Mouse (Mus musculus): ENCODE data around the gene Cidec. TPM values are rescaled to one million over a fixed set of nuclear protein-coding genes. Genes with fewer than 3 reads are reported as not detected.

The Cidec gene
- polyA plus RNA-seq, 1 experiment from 2014 or later, result 11.8 TPM

GRCm38 (mm10) chr6:113396270-113397030 is 39.1 kb downstream of the Cidec start:
- no peaks in the 10 kb centered on the region for H3K9me3 ChIP-seq
- no peak overlapping the region for H3K27ac ChIP-seq
- 78% methylated on average over 10 of the region's 10 CpGs for WGBS
- no peak overlapping the region for H3K9ac ChIP-seq
- H3K36me3 ChIP-seq, result 0 out of 2 replicates have a peak, but pooled peaks cover 2% of the 10 kb centered on the region
- H3K4me1 ChIP-seq (replicated peaks), result peaks cover 11% of the 10 kb centered on the region
- H3K4me2 ChIP-seq (replicated peaks), result no peak overlapping the region
- no peak for ATAC-seq
- no peak overlapping the region for H3K4me3 ChIP-seq (replicated peaks)
- H3K27me3 ChIP-seq (replicated peaks), result no peaks in the 10 kb centered on the region

- Histone ChIP-seq H3K27me3 (replicated peaks) (no peaks in the 10 kb centered on the region), H3K9ac (no peak overlapping the region), H3K4me3 (replicated peaks) (no peak overlapping the region), H3K4me2 (replicated peaks) (no peak overlapping the region), H3K36me3 (0 out of 2 replicates have a peak, but pooled peaks cover 2% of the 10 kb centered on the region), H3K4me1 (replicated peaks) (peaks cover 11% of the 10 kb centered on the region), H3K27ac (no peak overlapping the region), H3K9me3 (no peaks in the 10 kb centered on the region)
- 92% methylated on average over 6 of the region's 6 CpGs for WGBS
- ATAC-seq, result no peak
Observed at GRCm38 (mm10) chr6:113395501-113395900, 40.1 kb downstream of the Cidec start.

- no peak overlapping the region for H3K27ac ChIP-seq
- no peaks in the 10 kb centered on the region for H3K27me3 ChIP-seq (replicated peaks)
- H3K9me3 ChIP-seq, result no peaks in the 10 kb centered on the region
- ATAC-seq, result no peak
- 91% methylated on average over 11 of the region's 11 CpGs for WGBS
- H3K9ac ChIP-seq, result no peak overlapping the region
- no peak overlapping the region for H3K4me3 ChIP-seq (replicated peaks)
- H3K36me3 ChIP-seq, result peaks cover 6% of the 10 kb centered on the region
- H3K4me2 ChIP-seq (replicated peaks), result no peak overlapping the region
- H3K4me1 ChIP-seq (replicated peaks), result peaks cover 11% of the 10 kb centered on the region
Observed at GRCm38 (mm10) chr6:113394811-113395210, 40.7 kb downstream of the Cidec start.

DNA sequence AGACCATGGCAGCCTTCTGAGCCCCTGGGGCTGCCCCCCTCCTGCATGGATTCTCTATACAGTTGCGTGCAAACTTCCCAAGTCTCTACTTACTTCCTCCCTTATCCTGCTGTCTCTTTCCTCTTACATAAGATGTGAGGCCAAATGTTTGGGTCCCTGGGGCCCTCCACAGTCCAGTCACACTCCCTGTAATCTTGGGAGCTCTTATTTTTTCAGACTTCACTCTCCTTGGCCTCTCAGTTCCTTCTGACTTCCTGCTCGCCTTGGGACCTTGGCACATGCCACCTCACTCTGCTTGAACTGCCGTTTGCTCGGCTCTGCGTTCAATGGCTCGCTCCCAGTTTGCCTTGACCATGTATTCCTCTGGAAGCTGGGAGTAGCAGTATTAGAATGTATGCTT is 41.6 kb downstream of the Cidec start:
- Histone ChIP-seq H3K27me3 (replicated peaks) (no peaks in the 10 kb centered on the region), H3K4me2 (replicated peaks) (no peak overlapping the region), H3K4me1 (replicated peaks) (peaks cover 11% of the 10 kb centered on the region), H3K27ac (no peak overlapping the region), H3K36me3 (peaks cover 15% of the 10 kb centered on the region), H3K9me3 (no peaks in the 10 kb centered on the region), H3K9ac (no peak overlapping the region), H3K4me3 (replicated peaks) (no peak overlapping the region)
- ATAC-seq, result no peak
- 85% methylated on average over 6 of the region's 6 CpGs for WGBS

DNA sequence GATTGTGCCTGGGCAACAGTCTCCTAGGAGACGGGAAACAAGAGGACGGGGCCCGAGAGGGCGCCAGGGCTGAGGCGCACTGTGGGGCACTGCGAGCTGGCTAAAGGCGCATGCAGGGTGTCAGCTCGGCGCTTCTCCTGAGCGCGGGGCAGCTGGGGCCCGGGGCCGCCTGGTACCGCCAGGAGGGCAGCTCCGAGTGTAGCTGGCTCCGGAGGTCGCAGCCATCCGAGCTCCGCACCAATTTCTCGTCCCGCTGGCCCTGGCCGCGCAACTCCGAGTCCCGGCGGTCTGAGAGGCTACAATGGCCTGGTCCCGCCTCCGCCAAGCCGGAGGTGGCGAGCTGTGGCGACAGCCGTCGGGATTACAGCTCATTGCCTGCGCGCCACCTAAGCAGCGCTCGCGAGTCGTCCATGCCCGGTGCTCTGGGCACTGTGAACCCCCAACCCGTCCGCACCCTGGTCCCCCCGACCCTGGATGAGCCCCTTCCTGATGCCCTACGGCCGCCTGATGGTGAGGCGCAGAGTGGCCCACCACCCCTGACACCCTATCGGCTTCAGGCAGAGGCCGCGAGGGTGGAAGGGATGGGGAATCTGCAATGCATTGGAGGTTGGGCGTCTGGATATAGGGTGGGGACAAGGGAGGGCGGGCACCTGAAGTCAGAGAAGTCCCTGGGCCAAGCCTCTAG is 43.0 kb downstream of the Cidec start:
- WGBS, result 2% methylated on average over 51 of the region's 51 CpGs
- peak overlapping the region; percentile 96 for H3K4me2 ChIP-seq (replicated peaks)
- H3K9ac ChIP-seq, result peak overlapping the region; percentile 57
- no peaks in the 10 kb centered on the region for H3K9me3 ChIP-seq
- 0 out of 2 replicates have a peak overlapping the region, but pooled peaks have one; percentile 22 for H3K27ac ChIP-seq
- ATAC-seq, result peak; percentile 84
- peaks cover 11% of the 10 kb centered on the region for H3K4me1 ChIP-seq (replicated peaks)
- H3K4me3 ChIP-seq (replicated peaks), result peak overlapping the region; percentile 45
- H3K36me3 ChIP-seq, result peaks cover 25% of the 10 kb centered on the region
- no peaks in the 10 kb centered on the region for H3K27me3 ChIP-seq (replicated peaks)

GRCm38 (mm10) chr6:113392015-113392386 is 43.6 kb downstream of the Cidec start:
- peak overlapping the region; percentile 57; the same call in 1 of the 2 replicates for H3K9ac ChIP-seq
- no peaks in the 10 kb centered on the region for H3K27me3 ChIP-seq (replicated peaks)
- H3K9me3 ChIP-seq, result no peaks in the 10 kb centered on the region
- 31% methylated on average over 10 of the region's 10 CpGs for WGBS
- peaks cover 27% of the 10 kb centered on the region for H3K36me3 ChIP-seq
- peaks cover 11% of the 10 kb centered on the region for H3K4me1 ChIP-seq (replicated peaks)
- H3K4me2 ChIP-seq (replicated peaks), result peak overlapping the region; percentile 96
- ATAC-seq, result peak; percentile 13; the same call in 1 of the 2 replicates
- H3K27ac ChIP-seq, result no peak overlapping the region
- H3K4me3 ChIP-seq (replicated peaks), result peak overlapping the region; percentile 45

DNA sequence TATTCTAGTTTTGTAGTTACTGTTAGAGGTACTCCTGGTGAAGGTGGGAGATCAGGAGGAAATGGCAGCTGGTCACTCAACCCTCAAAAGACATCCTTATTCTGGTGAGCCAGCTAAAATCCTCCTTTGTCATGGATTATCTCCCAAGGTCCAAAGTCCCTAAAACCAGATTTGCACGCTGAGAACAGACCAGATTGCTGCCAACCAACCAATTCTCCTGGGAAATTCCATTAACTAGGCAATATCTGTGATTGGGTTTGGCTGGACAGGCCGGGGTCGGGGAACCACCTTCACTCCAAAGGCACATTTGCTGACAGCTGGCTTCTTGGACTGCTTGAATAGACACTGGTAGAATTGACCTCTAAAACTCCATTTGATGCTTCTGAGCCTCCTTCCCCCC is 44.8 kb downstream of the Cidec start:
- Histone ChIP-seq H3K4me1 (replicated peaks) (peaks cover 11% of the 10 kb centered on the region), H3K4me2 (replicated peaks) (no peak overlapping the region), H3K9ac (no peak overlapping the region), H3K4me3 (replicated peaks) (no peak overlapping the region), H3K9me3 (no peaks in the 10 kb centered on the region), H3K27ac (no peak overlapping the region), H3K27me3 (replicated peaks) (no peaks in the 10 kb centered on the region), H3K36me3 (peaks cover 33% of the 10 kb centered on the region)
- ATAC-seq, result no peak
- 84% methylated on average over 3 of the region's 3 CpGs for WGBS

DNA sequence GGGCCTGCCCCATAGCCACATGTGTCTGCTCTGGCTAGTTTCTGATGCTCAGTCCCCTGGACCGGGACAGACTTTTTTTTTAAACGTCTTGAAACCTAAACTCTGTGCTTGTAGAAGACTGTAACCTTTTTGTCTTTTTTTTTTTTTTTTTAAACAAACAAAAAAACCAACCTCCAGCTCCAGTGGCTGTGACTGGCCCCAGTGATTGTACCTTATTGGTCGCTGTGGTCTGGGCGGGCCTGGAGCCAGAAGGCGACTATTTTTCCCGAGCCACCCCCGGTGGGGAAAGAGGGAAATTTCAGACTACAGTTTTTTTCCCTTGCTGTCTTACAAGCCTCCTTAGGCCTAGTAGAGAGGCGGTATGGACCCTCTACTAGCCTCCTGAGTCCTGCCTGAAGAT is 46.6 kb downstream of the Cidec start, which contains the start of gene Ttll3:
TSS of gene Ttll3 (plus strand) at position 301 of the 400 bp plus-strand sequence.
- Histone ChIP-seq H3K27ac (no peak within 1 kb of the TSS), H3K36me3 (peaks cover 47% of the 10 kb centered on the region), H3K27me3 (replicated peaks) (no peaks in the 10 kb centered on the region), H3K9me3 (no peaks in the 10 kb centered on the region), H3K4me2 (replicated peaks) (no peak within 1 kb of the TSS), H3K9ac (no peak within 1 kb of the TSS), H3K4me3 (replicated peaks) (no peak within 1 kb of the TSS), H3K4me1 (replicated peaks) (peaks cover 15% of the 10 kb centered on the region)
- no peak for ATAC-seq
- WGBS, result 57% methylated on average over 8 of the region's 8 CpGs

GRCm38 (mm10) chr6:113386025-113386424 is 49.5 kb downstream of the Cidec start:
- Histone ChIP-seq H3K27me3 (replicated peaks) (no peaks in the 10 kb centered on the region), H3K27ac (no peak overlapping the region), H3K36me3 (peaks cover 63% of the 10 kb centered on the region), H3K9ac (no peak overlapping the region), H3K9me3 (no peaks in the 10 kb centered on the region), H3K4me2 (replicated peaks) (no peak overlapping the region), H3K4me1 (replicated peaks) (0 out of 2 replicates have a peak, but pooled peaks cover 4% of the 10 kb centered on the region), H3K4me3 (replicated peaks) (no peak overlapping the region)
- 40% methylated on average over 3 of the region's 3 CpGs for WGBS
- ATAC-seq, result 0 out of 2 replicates have a peak, but pooled peaks have one; percentile 34

- Histone ChIP-seq H3K4me2 (replicated peaks) (no peak overlapping the region), H3K9ac (no peak overlapping the region), H3K27me3 (replicated peaks) (no peaks in the 10 kb centered on the region), H3K36me3 (peaks cover 69% of the 10 kb centered on the region), H3K4me3 (replicated peaks) (no peak overlapping the region), H3K4me1 (replicated peaks) (0 out of 2 replicates have a peak, but pooled peaks cover 4% of the 10 kb centered on the region), H3K27ac (0 out of 2 replicates have a peak overlapping the region, but pooled peaks have one; percentile 7), H3K9me3 (no peaks in the 10 kb centered on the region)
- no peak for ATAC-seq
- WGBS, result 60% methylated on average over 11 of the region's 11 CpGs
Observed at GRCm38 (mm10) chr6:113385160-113385714, 50.3 kb downstream of the Cidec start.

DNA sequence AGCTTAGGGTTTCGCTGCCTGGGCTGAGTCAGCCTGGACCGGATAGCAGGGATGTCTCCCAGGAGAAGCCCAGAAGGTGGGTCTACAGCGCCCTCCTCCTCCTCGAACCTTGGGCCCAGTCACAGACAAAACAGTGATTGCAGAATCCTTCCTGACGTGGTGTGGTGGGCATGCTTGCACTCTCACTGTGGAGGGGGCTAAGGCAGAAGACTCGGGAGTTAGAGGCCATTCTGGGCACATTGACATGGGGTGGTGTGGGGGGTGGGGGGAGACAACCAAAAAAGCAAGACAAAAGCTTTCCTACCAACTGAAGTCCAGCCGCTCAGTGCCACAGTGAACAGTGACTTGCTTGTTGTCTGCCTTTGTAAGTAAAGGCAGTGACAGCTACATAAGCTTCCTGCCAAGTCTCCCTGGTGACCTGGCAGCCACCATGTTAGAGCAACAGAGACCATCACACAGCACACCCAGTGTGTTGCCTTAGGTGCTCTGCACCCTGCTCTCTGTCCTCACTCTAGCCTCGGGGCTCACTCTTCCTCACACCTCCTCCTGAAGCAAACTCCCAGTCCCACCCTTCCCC is 51.1 kb downstream of the Cidec start:
- Histone ChIP-seq H3K4me3 (replicated peaks) (no peak overlapping the region), H3K27ac (no peak overlapping the region), H3K4me2 (replicated peaks) (no peak overlapping the region), H3K36me3 (peaks cover 61% of the 10 kb centered on the region), H3K27me3 (replicated peaks) (no peaks in the 10 kb centered on the region), H3K9me3 (no peaks in the 10 kb centered on the region), H3K9ac (no peak overlapping the region), H3K4me1 (replicated peaks) (peaks cover 9% of the 10 kb centered on the region)
- no peak for ATAC-seq
- WGBS, result 90% methylated on average over 8 of the region's 8 CpGs

DNA sequence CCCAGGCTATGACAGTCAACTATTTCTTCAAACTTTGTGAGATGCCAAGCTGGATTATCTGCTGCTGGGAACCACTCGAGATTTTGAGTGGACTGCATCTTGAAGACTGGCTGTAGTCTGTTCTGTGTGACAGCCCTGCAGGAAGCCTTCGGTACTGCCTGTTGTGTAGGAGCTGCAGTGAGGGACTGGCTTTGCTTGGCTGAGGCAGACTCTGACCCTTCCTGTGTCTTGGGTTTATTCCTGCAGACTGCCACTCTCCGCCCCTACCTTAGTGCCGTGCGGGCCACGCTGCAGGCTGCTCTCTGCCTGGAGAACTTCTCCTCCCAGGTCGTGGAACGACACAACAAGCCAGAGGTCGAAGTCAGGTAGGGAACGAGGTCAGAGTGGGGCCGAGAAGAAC is 55.1 kb downstream of the Cidec start:
- H3K4me3 ChIP-seq (replicated peaks), result no peak overlapping the region
- no peak overlapping the region for H3K9ac ChIP-seq
- peaks cover 18% of the 10 kb centered on the region for H3K4me1 ChIP-seq (replicated peaks)
- 91% methylated on average over 11 of the region's 11 CpGs for WGBS
- no peaks in the 10 kb centered on the region for H3K27me3 ChIP-seq (replicated peaks)
- no peak overlapping the region for H3K4me2 ChIP-seq (replicated peaks)
- peaks cover 39% of the 10 kb centered on the region for H3K36me3 ChIP-seq
- no peaks in the 10 kb centered on the region for H3K9me3 ChIP-seq
- ATAC-seq, result no peak
- H3K27ac ChIP-seq, result no peak overlapping the region
